Mouse (Mus musculus) limb, embryonic 11.5 days (tissue): ENCODE measurements around the gene Cyb561. TPM values are rescaled to one million over a fixed set of nuclear protein-coding genes. Genes with fewer than 3 reads are reported as not detected.

Experiments used
- ATAC-seq: fragments of 200-750 bp; cut with Nextera tagmentation; 2 replicates; pipeline ENCODE4 v1.8.0; 2017; ENCODE audit warnings: low read depth; ENCODE audit not compliant: insufficient number of reproducible peaks, low FRiP score, low TSS enrichment
- DNase-seq: peaks from one replicate; pipeline ENCODE4 v3.0.0-alpha.2; 2015; ENCODE audit warnings: low spot score
- H3K27ac ChIP-seq: fragments of 300-500 bp; sonication (generic); replicated peaks from 2 replicates; pipeline ENCODE4 v1.5.1; 2014; ENCODE audit warnings: low read depth, mild to moderate bottlenecking, low read length
- H3K27me3 ChIP-seq: fragments of 300-500 bp; sonication (generic); 2 replicates; pipeline ENCODE4 v1.6.1; 2014; ENCODE audit warnings: mild to moderate bottlenecking, low read length, mixed read lengths; ENCODE audit not compliant: control insufficient read depth, insufficient read depth
- H3K36me3 ChIP-seq: fragments of 300-500 bp; sonication (generic); 2 replicates; pipeline ENCODE4 v1.6.1; 2014; ENCODE audit warnings: mild to moderate bottlenecking, low read length, moderate library complexity, mixed read lengths; ENCODE audit not compliant: control insufficient read depth, insufficient read depth
- H3K4me1 ChIP-seq: fragments of 300-500 bp; sonication (generic); 2 replicates; pipeline ENCODE4 v1.6.1; 2014; ENCODE audit warnings: low read length, mixed read lengths; ENCODE audit not compliant: control insufficient read depth, insufficient read depth
- H3K4me2 ChIP-seq: fragments of 300-500 bp; sonication (generic); 2 replicates; pipeline ENCODE4 v1.6.1; 2014; ENCODE audit warnings: low read depth, mild to moderate bottlenecking, moderate library complexity; ENCODE audit not compliant: severe bottlenecking
- H3K4me3 ChIP-seq: fragments of 300-500 bp; sonication (generic); 2 replicates; pipeline ENCODE4 v1.5.1; 2014; ENCODE audit warnings: low read depth, low read length
- H3K9ac ChIP-seq: fragments of 300-500 bp; sonication (generic); 2 replicates; pipeline ENCODE4 v1.6.1; 2014; ENCODE audit warnings: mild to moderate bottlenecking, low read length
- H3K9me3 ChIP-seq: fragments of 300-500 bp; sonication (generic); 2 replicates; pipeline ENCODE4 v1.6.1; 2016; ENCODE audit warnings: low read length; ENCODE audit not compliant: control insufficient read depth
- WGBS: fragments of 180-500 bp; shearing (Covaris S2); extraction: QIAGEN DNeasy Blood & Tissue Kit; methylation state at CpG from one replicate; pipeline ENCODE4 v1.1.7; 2014; 5-methylcytosine and 5-hydroxymethylcytosine counted together
- polyA plus RNA-seq: library from polyadenylated mRNA; unstranded; fragments of >200 nt; fragmentation: Nextera tagmentation; extraction: Ambion mirVana; gene quantifications from 2 replicates; pipeline ENCODE4 v1.2.1, GENCODE M21; 2014

The Cyb561 gene
- polyA plus RNA-seq: 8.7 and 9.2 TPM in 2 replicates

GRCm38 (mm10) chr11:105952911-105953386 lies at the start of gene Cyb561:
TSS of gene Cyb561 (minus strand) at chr11:105953336.
- H3K27ac ChIP-seq: no peak within 1 kb of the TSS
- DNase-seq: no peak

GRCm38 (mm10) chr11:106001718-106002117 lies 48.6 kb upstream of the Cyb561 start:
- 43% methylated on average over 4 of the region's 4 CpGs for WGBS
- Histone ChIP-seq H3K9me3 (no peaks in the 10 kb centered on the region), H3K9ac (no peak overlapping the region), H3K36me3 (no peaks in the 10 kb centered on the region), H3K4me3 (no peak overlapping the region), H3K27me3 (no peaks in the 10 kb centered on the region), H3K27ac (no peak overlapping the region), H3K4me2 (no peak overlapping the region), H3K4me1 (no peaks in the 10 kb centered on the region)
- DNase-seq (no peak), ATAC-seq (no peak)

More at GRCm38 (mm10) chr11:105952911-105953386, at the start of gene Cyb561:
- Histone ChIP-seq H3K27me3 (no peaks in the 10 kb centered on the region), H3K4me1 (no peaks in the 10 kb centered on the region), H3K9me3 (no peaks in the 10 kb centered on the region), H3K4me2 (no peak within 1 kb of the TSS), H3K36me3 (no peaks in the 10 kb centered on the region), H3K9ac (no peak within 1 kb of the TSS), H3K4me3 (no peak within 1 kb of the TSS)
- WGBS: 71% methylated on average over 12 of the region's 12 CpGs
- ATAC-seq: peak; percentile 39; the same call in 1 of the 2 replicates

- Histone ChIP-seq H3K36me3 (no peaks in the 10 kb centered on the region), H3K4me2 (no peak overlapping the region), H3K4me1 (no peaks in the 10 kb centered on the region), H3K27ac (no peak overlapping the region), H3K4me3 (no peak overlapping the region), H3K9ac (no peak overlapping the region), H3K9me3 (no peaks in the 10 kb centered on the region), H3K27me3 (no peaks in the 10 kb centered on the region)
- no peak for ATAC-seq
- WGBS: 96% methylated on average over 6 of the region's 6 CpGs
- DNase-seq: no peak
Measured at GRCm38 (mm10) chr11:106000062-106000461, 46.9 kb upstream of the Cyb561 start.

DNA sequence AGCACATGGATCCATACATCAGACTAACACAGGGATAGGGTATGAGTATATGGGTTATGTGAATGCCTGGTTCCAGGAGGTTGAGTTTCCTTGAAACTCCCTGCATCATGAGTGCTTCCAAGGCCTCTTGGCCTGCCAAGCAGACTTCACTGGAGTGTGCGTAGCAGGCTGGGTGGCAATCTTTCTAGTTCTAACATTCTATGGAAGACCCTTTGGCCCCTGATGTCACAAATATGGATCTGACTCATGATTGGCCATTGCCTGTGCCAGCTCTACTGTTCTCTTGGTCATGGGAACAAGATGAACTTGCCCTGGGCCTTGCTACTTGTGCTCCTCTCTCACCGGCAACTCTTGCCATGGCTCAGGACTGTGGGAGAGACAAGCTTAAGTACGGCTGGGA lies 41.2 kb upstream of the Cyb561 start, which contains the start of gene Ace3:
TSS of gene Ace3 (plus strand) at position 301 of the 400 bp plus-strand sequence.
- Histone ChIP-seq H3K9me3 (no peaks in the 10 kb centered on the region), H3K27ac (no peak within 1 kb of the TSS), H3K36me3 (no peaks in the 10 kb centered on the region), H3K9ac (no peak within 1 kb of the TSS), H3K27me3 (no peaks in the 10 kb centered on the region), H3K4me1 (no peaks in the 10 kb centered on the region), H3K4me2 (no peak within 1 kb of the TSS), H3K4me3 (no peak within 1 kb of the TSS)
- 87% methylated on average over 3 of the region's 3 CpGs for WGBS
- ATAC-seq: no peak
- no peak for DNase-seq

DNA sequence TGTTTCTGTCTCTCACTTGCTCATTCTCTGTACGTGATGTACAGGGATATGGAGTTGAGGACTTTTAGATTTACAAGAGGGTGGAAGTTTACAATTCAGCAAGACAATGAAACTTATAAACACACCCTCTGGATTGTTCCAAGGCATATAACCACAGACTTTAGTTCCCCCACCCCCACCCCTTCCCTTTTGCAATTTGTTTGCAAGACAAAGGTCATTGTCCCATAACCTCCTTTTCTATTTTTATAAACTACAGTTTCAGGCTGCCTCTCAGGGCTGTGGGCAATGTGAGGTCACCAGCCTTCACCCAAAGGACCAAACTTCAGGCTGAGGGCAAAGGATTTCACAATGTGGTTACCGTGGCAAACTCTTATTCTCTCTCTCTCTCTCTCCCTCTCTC lies 37.1 kb upstream of the Cyb561 start:
- H3K9ac ChIP-seq: no peak overlapping the region
- WGBS: 71% methylated on average over 2 of the region's 2 CpGs
- no peaks in the 10 kb centered on the region for H3K27me3 ChIP-seq
- DNase-seq: no peak
- no peaks in the 10 kb centered on the region for H3K9me3 ChIP-seq
- ATAC-seq: no peak
- no peak overlapping the region for H3K27ac ChIP-seq
- no peak overlapping the region for H3K4me2 ChIP-seq
- no peaks in the 10 kb centered on the region for H3K4me1 ChIP-seq
- no peaks in the 10 kb centered on the region for H3K36me3 ChIP-seq
- no peak overlapping the region for H3K4me3 ChIP-seq

DNA sequence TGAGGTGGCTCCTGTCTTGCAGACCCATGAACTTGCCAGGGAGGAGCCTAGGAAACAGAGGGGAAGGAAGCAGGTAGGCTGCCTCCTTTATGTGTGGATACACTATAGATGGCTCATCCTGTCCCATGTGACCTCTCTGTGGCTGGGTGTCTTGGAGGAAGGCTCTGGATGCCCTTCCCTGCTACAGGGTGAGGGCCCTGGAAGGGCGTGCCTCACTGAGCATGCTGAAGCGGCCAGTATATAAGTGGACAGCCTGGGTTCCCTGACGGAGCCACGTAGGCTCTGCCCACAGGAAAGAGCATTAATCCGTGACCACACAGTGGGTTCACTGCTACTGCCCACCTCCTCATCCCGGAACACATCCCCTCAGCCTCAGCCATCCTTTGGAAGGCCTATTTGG lies 36.3 kb upstream of the Cyb561 start:
- ATAC-seq (no peak), DNase-seq (no peak)
- Histone ChIP-seq H3K4me1 (no peaks in the 10 kb centered on the region), H3K27ac (no peak overlapping the region), H3K36me3 (no peaks in the 10 kb centered on the region), H3K27me3 (no peaks in the 10 kb centered on the region), H3K9me3 (no peaks in the 10 kb centered on the region), H3K4me3 (no peak overlapping the region), H3K9ac (no peak overlapping the region), H3K4me2 (no peak overlapping the region)
- 82% methylated on average over 6 of the region's 6 CpGs for WGBS

- H3K27me3 ChIP-seq: no peaks in the 10 kb centered on the region
- no peak overlapping the region for H3K9ac ChIP-seq
- no peaks in the 10 kb centered on the region for H3K36me3 ChIP-seq
- no peaks in the 10 kb centered on the region for H3K9me3 ChIP-seq
- DNase-seq (no peak), ATAC-seq (no peak)
- 86% methylated on average over 6 of the region's 6 CpGs for WGBS
- no peak overlapping the region for H3K27ac ChIP-seq
- no peaks in the 10 kb centered on the region for H3K4me1 ChIP-seq
- no peak overlapping the region for H3K4me3 ChIP-seq
- no peak overlapping the region for H3K4me2 ChIP-seq
Measured at GRCm38 (mm10) chr11:105987446-105987845, 34.3 kb upstream of the Cyb561 start.

DNA sequence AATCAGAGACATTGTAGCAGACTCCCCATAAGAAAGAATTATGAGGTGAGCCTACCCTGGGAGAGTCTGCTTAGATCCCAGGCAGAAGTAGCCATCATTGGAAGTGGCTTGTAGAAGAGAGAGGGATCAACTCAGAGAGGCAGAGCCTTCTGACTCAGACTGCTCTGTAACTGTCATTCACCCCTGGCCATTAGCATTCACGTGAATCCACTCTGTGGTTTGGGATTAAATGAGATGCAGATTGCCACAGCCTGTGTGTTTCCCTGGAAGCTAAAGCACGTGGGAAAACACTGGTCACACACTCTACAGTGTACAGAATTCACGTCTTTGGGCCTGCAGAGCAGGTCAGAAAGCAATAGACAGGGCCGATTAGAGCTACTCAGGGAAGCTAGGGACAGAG lies 31.3 kb upstream of the Cyb561 start:
- H3K4me1 ChIP-seq: no peaks in the 10 kb centered on the region
- WGBS: 66% methylated on average over 4 of the region's 4 CpGs
- no peak overlapping the region for H3K4me2 ChIP-seq
- no peak overlapping the region for H3K27ac ChIP-seq
- H3K9me3 ChIP-seq: no peaks in the 10 kb centered on the region
- DNase-seq (no peak), ATAC-seq (no peak)
- no peak overlapping the region for H3K4me3 ChIP-seq
- H3K36me3 ChIP-seq: no peaks in the 10 kb centered on the region
- H3K27me3 ChIP-seq: no peaks in the 10 kb centered on the region
- no peak overlapping the region for H3K9ac ChIP-seq

DNA sequence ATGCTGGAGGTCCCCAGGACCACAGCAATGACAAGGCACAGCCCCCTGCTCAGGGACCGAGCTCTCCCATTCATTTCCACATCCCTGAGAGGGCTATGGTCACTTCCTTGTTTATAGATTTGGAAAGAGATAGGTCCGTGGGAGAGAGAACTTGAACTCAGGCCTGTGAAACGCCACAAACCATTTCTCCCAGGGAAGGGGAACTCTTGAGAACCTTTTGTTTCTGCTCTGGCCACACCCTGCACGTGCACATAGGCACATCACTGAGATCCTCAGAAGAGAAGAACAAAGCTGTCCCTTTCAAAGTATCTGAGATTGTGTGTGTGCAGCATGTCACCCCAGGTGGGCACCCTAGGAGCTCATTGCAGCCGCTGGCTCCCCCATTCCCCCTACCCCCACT lies 25.5 kb upstream of the Cyb561 start:
- no peak overlapping the region for H3K4me3 ChIP-seq
- no peaks in the 10 kb centered on the region for H3K27me3 ChIP-seq
- no peaks in the 10 kb centered on the region for H3K9me3 ChIP-seq
- WGBS: 81% methylated on average over 5 of the region's 5 CpGs
- H3K4me1 ChIP-seq: no peaks in the 10 kb centered on the region
- no peak overlapping the region for H3K4me2 ChIP-seq
- ATAC-seq (no peak), DNase-seq (no peak)
- H3K36me3 ChIP-seq: no peaks in the 10 kb centered on the region
- H3K27ac ChIP-seq: no peak overlapping the region
- no peak overlapping the region for H3K9ac ChIP-seq
